8 mouse cellular contexts compared by ENCODE assay signal in the genomic region with DNA sequence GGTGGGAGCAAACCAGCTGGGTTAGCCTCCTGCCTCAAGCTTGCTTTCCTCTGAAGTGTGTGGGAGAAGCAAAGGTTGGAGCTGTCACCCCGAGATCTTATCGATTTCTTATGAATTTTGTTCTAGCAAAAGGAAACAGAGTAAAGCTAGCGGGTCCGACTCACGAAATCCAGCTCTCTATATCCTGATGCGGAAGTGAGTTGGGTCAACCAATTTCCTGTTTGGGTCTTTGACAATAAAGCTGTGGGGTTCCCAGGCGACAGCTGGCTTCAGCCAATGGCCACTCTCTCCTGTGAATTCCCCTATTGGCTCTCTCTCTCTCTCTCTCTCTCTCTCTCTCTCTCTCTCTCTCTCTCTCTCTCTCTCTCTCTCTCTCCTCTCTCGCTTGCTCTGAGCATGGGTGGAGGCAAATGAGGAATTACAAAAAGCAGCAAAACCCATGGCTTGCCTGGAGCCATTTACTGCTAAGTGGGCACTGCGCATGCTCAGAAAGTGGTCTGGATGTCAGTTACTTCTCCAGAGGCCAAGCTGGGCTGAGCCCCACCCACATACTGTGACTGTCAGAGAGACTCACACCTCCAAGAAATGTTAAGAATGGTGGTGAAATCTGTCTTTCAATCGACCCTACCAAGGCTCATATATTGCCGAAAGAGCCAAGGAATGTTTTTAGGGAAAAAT.
DNase-seq lines count a peak whose midpoint lies in the region; ATAC-seq and TF ChIP-seq lines count a peak whose summit lies in the region.

No protein-coding gene starts in this region.

- H3K27me3 ChIP-seq in kidney, adult 2 months (replicated peaks; ENCODE audit: control insufficient read depth, insufficient read depth, low read length) = no peaks in the 10 kb centered on the region
- H3K27me3 ChIP-seq in intestine, embryonic 15.5 days (replicated peaks) = no peaks in the 10 kb centered on the region
- H3K27me3 ChIP-seq in forebrain, embryonic 14.5 days (replicated peaks; ENCODE audit: control insufficient read depth, insufficient read depth, low read length) = no peaks in the 10 kb centered on the region

- no peaks in the 10 kb centered on the region for H3K36me3 ChIP-seq in kidney, adult 2 months (ENCODE audit: control insufficient read depth, insufficient read depth, low read length)
- H3K36me3 ChIP-seq in intestine, embryonic 15.5 days = no peaks in the 10 kb centered on the region
- no peaks in the 10 kb centered on the region for H3K36me3 ChIP-seq in macrophage (ENCODE audit: inconsistent target)
- H3K36me3 ChIP-seq in forebrain, embryonic 14.5 days (ENCODE audit: control insufficient read depth, insufficient read depth, low read length) = no peaks in the 10 kb centered on the region

- no peaks in the 10 kb centered on the region for H3K9me3 ChIP-seq in intestine, embryonic 15.5 days
- H3K9me3 ChIP-seq in forebrain, embryonic 14.5 days (replicated peaks; ENCODE audit: control insufficient read depth, low read length) = no peaks in the 10 kb centered on the region

- no peaks in the 10 kb centered on the region for H3K79me2 ChIP-seq in macrophage (ENCODE audit: inconsistent target)

- no peak overlapping the region for H3K4me3 ChIP-seq in kidney, adult 2 months (ENCODE audit: insufficient read depth, low read depth, low read length)
- no peak overlapping the region for H3K4me3 ChIP-seq in intestine, embryonic 15.5 days (replicated peaks)
- no peak overlapping the region for H3K4me3 ChIP-seq in macrophage (ENCODE audit: inconsistent target)
- H3K4me3 ChIP-seq in forebrain, embryonic 14.5 days (ENCODE audit: low read depth, low read length) = no peak overlapping the region

- no peak for ATAC-seq in intestine, embryonic 15.5 days
- no peak for ATAC-seq in forebrain, embryonic 14.5 days

- no peak overlapping the region for H3K9ac ChIP-seq in intestine, embryonic 15.5 days
- no peak overlapping the region for H3K9ac ChIP-seq in forebrain, embryonic 14.5 days (ENCODE audit: low read length)

- H3K4me2 ChIP-seq in intestine, embryonic 15.5 days (replicated peaks) = no peak overlapping the region
- no peak overlapping the region for H3K4me2 ChIP-seq in forebrain, embryonic 14.5 days (ENCODE audit: low read length)

- no peak for TF ChIP-seq POLR2A in kidney, adult 2 months (IDR thresholded peaks at IDR 0.05; ENCODE audit: low read depth, low read length)

- 64% methylated on average over 10 of the region's 11 CpGs for WGBS in kidney, adult 2 months
- 54% methylated on average over 11 of the region's 11 CpGs for WGBS in intestine, embryonic 15.5 days
- 11% methylated on average over 10 of the region's 11 CpGs for WGBS in macrophage (ENCODE audit: missing documents)
- WGBS in forebrain, embryonic 14.5 days = 67% methylated on average over 11 of the region's 11 CpGs

- peak; percentile 51 for DNase-seq in kidney, adult 2 months
- no peak for DNase-seq in kidney, adult 18-20 months
- DNase-seq in R1 (ENCODE audit: low read depth, low spot score) = peak; percentile 80
- DNase-seq in frontal cortex, adult 2 months (ENCODE audit: extremely low spot score in 1 of 2, low spot score in 1 of 2) = no peak
- DNase-seq in embryo, embryonic 10.5 days (ENCODE audit: low spot score) = no peak
- no peak for DNase-seq in forebrain, embryonic 14.5 days (ENCODE audit: low spot score)

- H3K4me1 ChIP-seq in kidney, adult 2 months (ENCODE audit: control insufficient read depth, insufficient read depth, low read length) = 0 out of 2 replicates have a peak, but pooled peaks cover 3% of the 10 kb centered on the region
- peaks cover 40% of the 10 kb centered on the region for H3K4me1 ChIP-seq in intestine, embryonic 15.5 days (replicated peaks)
- H3K4me1 ChIP-seq in forebrain, embryonic 14.5 days (ENCODE audit: control insufficient read depth, insufficient read depth, low read length) = 0 out of 2 replicates have a peak, but pooled peaks cover 2% of the 10 kb centered on the region

- no peak for TF ChIP-seq CTCF in kidney, adult 2 months (conservative IDR thresholded peaks at IDR 0.05; ENCODE audit: insufficient read depth, insufficient read length, low read depth, low read length)

- peak overlapping the region; percentile 42; the same call in 1 of the 2 replicates for H3K27ac ChIP-seq in kidney, adult 2 months (ENCODE audit: insufficient read depth, low read depth, low read length)
- peak overlapping the region; percentile 62 for H3K27ac ChIP-seq in intestine, embryonic 15.5 days
- H3K27ac ChIP-seq in macrophage = peak overlapping the region; percentile 98
- H3K27ac ChIP-seq in forebrain, embryonic 14.5 days (ENCODE audit: low read depth, low read length) = no peak overlapping the region

Comparison
In these comparisons a context has a peak if more than half of its experiments do, and no peak if none do; other contexts are left out.
1. DNase-seq: peak in kidney, adult 2 months (single experiment) and R1 (single experiment); none in kidney, adult 18-20 months (single experiment), frontal cortex, adult 2 months (0 of 2), embryo, embryonic 10.5 days (single experiment) and forebrain, embryonic 14.5 days (single experiment).